Mouse (Mus musculus) megakaryocyte, adult 5-6 weeks (primary cell): ENCODE measurements around the gene Pcsk6. TPM values are rescaled to one million over a fixed set of nuclear protein-coding genes. Genes with fewer than 3 reads are reported as not detected.
"Not testable (repeated sequence)": the region's sequence is repeated elsewhere in the genome, so short reads cannot be mapped to it uniquely, and the experiment has no call there.

Source experiments
- ATAC-seq: 2 replicates; pipeline ENCODE4 v1.8.0; 2016; ENCODE audit warnings: mild to moderate bottlenecking, inconsistent platforms; ENCODE audit not compliant: poor library complexity, severe bottlenecking
- total RNA-seq, 2 experiments: library from RNA; stranded (forward) in 1 of 2; stranded (reverse) in 1 of 2; fragments of 153-499, 151-499 nt in 1 of 2; fragments of 221-1000, 200-1000 nt in 1 of 2; gene quantifications; 2 replicates each; pipeline versions ENCODE4 v1.2.3 to v1.2.4; 2015 to 2017

Gene Pcsk6
- total RNA-seq (2015) (not detected in 2 replicates), total RNA-seq (2017) (not detected in 2 replicates)

DNA sequence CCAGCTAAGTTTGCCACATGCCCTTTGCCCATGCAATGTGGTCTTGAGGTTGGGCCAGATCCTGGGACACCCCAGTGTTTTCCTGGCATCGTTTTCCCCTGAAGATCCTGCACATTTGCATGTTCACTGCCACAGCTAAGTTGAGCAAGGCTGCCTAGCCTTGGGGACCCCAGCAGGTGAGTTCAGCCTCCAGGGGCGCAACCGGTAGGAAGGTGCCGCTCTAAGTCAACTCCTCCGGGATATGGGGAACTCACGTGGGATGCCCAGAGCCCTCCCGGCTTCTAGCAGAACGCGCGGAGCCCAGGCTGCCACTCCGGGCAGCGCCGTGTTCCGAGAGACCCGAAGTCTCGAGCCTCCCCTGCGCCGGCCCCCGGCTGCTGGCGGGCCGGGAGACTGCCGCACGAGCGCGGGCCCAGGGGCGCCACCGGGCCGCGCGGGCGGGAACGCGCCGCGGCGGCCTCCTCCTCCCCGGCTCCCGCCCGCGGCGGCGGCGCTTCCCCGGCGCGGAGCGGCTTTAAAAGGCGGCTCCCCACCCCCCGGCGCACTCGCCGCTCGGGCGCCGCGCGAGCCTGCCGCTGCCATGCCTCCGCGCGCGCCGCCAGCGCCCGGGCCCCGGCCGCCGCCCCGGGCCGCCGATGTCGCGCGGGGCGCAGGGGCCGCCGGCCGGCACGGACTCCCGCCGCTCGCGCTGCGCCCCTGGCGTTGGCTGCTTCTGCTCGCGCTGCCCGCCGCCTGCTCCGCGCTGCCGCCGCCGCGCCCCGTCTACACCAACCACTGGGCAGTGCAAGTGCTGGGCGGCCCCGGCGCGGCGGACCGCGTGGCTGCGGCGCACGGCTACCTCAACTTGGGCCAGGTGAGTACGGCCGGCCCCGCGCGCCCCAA lies at the start of gene Pcsk6:
TSS of gene Pcsk6 (plus strand) at position 144 of the 882 bp plus-strand sequence.
- no peak for ATAC-seq

- no peak for ATAC-seq
These were observed 47.8 kb upstream of the Pcsk6 start for GRCm38 (mm10) chr7:65813611-65814212.

- ATAC-seq, result no peak
These were observed 44.0 kb upstream of the Pcsk6 start for GRCm38 (mm10) chr7:65817564-65817963.

- ATAC-seq, result no peak
These were observed 41.1 kb upstream of the Pcsk6 start for GRCm38 (mm10) chr7:65820391-65820790.

- ATAC-seq, result not testable (repeated sequence)
These were observed 39.6 kb upstream of the Pcsk6 start for GRCm38 (mm10) chr7:65821901-65822300.

DNA sequence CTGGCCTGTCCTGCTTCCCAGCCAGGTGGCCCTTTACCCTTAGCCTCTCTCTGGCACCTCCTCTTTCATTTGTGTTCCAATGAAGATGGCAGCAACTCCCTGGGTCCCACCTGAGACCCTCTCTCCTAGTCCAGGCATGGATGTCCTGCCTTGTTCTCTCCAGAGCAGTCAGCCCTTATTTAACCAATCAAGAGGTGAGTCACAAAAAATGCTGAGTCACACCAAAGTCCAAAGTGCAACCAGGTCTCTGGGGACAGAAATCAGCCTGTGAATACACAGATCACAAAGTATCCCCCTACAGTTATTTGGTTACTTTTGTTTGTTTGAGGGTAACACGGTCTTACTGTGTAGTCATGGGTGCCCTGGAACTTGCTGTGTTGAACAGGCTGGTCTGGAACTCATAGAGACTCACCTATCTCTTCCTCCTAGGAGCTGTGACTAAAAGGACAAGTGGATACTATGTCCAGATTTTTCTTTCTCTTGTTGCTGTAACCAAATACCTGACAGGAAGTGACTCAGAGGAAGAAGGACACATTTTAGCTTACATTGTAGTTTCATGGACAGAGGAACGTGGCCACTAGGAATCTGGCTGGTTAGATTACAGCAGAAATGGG lies 38.9 kb upstream of the Pcsk6 start:
- ATAC-seq, result no peak

GRCm38 (mm10) chr7:65839756-65840155 lies 21.8 kb upstream of the Pcsk6 start:
- no peak for ATAC-seq

DNA sequence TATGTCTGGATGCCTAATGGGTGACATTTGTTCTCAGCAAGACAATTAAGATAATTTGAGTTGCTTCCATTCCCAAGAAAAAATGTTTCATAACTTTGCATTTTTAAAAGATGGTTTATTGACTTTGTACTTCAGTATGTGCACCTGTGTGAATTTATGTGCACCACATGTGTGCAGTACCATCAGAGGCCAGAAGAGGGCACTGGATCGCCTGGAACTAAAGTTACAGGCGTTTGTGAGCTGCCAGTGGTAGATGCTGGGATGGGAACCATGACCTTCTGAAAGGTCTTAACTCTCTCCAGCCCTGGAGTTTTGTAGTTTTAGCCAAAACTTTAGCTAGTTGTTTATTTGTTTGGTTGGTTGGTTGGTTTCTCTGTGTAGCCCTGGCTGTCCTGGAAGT lies 18.3 kb upstream of the Pcsk6 start:
- no peak for ATAC-seq

GRCm38 (mm10) chr7:65860981-65861380 lies 553 bp upstream of the Pcsk6 start:
- no peak for ATAC-seq

- ATAC-seq, result no peak
These were observed 1.1 kb downstream of the Pcsk6 start for GRCm38 (mm10) chr7:65862473-65863176.

- no peak for ATAC-seq
These were observed 7.6 kb downstream of the Pcsk6 start for GRCm38 (mm10) chr7:65869173-65869572.

- ATAC-seq, result no peak
These were observed 8.3 kb downstream of the Pcsk6 start for GRCm38 (mm10) chr7:65869794-65870193.

GRCm38 (mm10) chr7:65870227-65870626 lies 8.7 kb downstream of the Pcsk6 start:
- no peak for ATAC-seq

DNA sequence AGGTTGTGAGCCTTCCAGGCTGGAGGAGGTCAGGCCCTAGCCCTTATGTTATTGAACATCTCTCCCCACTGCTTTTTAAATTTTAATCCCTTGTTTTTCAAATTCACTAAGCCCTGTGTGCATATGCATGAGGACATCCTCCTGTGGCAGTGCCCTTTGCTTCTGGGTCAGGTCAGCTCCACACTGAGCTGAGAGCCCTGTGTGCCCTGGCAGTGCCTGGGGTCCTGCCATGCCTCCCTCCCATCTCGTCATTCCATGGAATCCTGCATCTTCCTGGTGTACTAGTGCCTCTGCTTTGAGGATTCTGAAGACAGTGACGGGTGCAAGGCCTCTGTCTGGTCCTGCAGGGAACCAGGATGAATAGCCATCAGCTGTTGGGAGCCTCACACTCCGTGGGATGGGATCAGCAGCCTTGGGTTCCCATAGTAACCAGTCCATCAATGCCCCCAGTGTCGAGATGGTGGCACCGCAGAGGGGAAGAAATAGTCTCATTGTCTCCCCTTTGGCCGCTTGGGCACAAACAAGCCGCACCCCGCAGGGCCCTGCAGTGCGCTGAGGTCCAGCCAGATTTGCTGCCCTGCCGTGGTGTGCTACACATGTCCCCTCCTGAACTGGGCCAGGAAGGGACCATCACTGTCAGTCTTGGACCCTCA lies 9.5 kb downstream of the Pcsk6 start:
- no peak for ATAC-seq

- ATAC-seq, result no peak
These were observed 10.3 kb downstream of the Pcsk6 start for GRCm38 (mm10) chr7:65871851-65872250.

GRCm38 (mm10) chr7:65873176-65873845 lies 11.8 kb downstream of the Pcsk6 start:
- ATAC-seq, result no peak

DNA sequence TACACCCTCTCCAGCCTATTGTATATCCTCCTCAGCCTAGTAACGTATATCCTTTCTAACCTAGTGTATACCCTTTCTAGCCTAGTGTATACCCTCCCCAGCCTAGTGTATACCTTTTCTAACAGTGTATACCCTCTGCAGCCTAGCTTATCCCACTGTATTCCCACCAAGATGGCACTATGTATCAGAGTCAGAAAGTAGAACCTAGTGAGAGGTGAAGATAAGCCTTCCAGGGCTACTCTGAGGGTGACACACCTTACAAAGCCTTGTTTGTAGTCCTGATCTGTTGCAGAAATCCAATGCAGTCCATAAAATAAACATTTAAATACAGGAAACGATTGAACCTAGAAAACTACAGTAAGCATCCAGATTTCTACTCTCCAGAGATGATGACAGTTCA lies 12.4 kb downstream of the Pcsk6 start:
- no peak for ATAC-seq

DNA sequence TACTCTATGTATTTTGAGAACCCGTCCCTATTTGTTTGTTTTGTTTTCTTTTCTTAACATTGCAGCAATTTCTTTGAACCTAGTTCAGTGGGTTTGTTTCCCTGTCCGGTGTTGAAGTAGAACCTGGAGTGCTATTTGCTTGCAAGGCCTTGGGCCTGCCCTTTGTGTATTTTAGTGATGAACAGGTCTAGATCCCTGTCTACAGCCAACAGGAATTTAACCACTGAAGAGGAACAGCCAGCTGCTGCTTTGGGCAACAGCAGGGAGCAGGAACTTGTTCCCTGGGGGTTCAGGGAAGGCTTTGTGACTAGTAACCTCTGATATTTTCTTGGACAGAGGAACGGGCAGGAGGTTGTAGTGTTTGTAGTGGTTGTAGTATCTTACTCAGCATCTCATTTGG lies 15.1 kb downstream of the Pcsk6 start:
- ATAC-seq, result no peak

GRCm38 (mm10) chr7:65878234-65878633 lies 16.7 kb downstream of the Pcsk6 start:
- no peak for ATAC-seq

DNA sequence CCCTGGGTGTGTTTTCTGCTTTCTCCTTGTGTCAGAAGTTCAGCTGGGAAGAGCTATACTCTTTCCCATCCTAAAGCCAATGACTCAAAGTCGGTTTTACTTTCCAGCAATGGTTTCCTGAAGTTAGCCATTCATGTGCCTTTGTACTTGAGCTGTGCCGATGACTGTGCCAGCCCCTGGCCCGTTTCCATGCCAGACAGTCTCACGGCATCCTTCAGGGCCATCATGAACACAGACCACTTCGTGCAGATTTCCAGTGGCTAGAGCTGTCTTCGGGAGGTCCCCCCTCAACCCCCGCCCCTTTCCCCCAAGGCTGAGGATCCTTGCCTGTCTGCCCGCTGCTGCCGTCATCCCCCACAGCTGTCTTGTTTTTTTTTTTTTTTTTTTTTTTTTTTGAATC lies 17.8 kb downstream of the Pcsk6 start:
- no peak for ATAC-seq
